Mouse (Mus musculus): ENCODE data around the gene Gm10130.
"Not testable (repeated sequence)": the region's sequence is repeated elsewhere in the genome, so short reads cannot be mapped to it uniquely, and the experiment has no call there.

The Gm10130 gene

DNA sequence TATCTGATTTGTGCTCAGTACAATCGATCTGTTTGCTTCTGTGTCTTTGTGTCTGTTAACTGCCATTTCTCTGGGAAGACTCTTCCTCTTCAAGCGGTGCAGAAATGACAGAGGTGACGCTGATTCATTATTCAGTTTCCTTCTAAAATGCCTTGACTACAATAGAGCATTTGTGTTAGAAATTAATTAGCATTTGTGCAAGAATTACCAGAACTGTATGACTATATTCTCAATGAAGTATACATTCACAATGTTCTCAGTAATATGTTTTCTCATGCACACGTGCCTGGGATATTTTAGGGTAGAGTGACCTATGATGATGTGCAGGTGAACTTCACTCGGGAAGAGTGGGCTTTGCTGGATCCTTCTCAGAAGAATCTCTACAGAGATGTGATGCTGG lies at the start of gene Gm10130:
Gm10130 (plus strand) TSS at position 301 of the 400 bp plus-strand sequence.
- DNase-seq = no peak

DNA sequence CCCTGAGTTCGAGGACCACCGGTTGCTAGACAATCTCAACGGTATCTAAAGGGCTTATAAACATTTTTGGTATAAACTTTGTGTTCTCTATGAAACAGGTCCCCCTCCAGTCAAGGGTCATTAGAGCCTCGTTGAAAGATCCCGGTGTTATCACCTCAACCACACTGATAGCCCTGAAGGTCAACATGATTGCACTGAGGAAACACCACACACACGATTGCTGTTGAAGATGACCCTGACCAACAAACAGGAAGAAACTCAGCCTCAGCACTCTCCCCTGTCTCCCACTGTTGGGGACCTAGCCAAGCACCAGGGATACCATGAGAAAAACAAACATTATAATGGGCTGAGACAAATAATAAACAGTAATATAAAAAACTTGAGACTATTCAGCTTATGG lies 29.8 kb upstream of the Gm10130 start:
- no peak for DNase-seq

DNA sequence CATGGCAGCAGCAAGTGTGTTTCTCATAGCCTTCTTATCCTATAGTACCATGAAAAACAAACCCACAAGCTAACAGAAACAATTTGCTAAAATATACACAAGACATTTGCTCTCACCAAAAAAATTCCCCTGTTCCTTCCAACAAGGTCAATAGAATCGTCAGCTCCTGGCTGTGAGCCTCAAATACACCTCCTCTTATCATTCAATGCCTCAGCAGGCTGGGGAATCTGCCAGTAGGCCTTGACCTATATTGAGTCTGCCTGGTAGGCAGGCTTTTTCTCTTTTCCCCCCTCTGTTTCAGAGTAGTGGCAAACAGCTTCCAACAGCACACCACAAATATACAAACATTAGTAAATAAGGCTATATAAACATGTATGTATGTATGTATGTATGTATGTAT lies 24.4 kb upstream of the Gm10130 start:
- no peak for DNase-seq

DNA sequence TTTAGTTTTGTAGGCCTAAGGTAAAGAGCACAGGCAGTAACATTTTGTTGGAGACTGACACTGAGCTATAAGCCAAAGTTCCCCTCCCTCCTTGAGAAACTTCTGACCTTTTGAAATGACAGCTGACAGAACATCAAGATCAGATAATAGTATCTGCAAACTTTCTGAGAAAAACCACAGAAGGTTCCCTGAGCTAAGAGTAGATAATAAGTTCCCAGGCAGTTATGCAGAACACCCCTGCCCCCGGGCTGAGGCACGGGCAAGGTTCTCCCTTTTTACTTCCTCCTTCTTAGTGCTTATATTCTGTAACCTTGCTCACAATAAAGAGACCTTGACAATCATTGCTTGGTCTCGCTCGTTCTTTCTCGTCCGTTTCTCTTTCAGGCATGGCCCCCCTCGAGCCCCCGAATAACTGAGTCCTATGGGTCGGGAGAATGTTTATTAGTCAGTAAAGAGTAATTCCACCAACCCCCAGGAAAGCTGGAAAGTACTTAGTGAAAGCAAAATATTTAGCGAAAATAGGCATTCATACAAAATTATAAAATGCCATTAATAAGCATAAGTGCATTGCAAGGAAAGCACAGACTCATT lies 16.2 kb upstream of the Gm10130 start:
- peak; percentile 26 for DNase-seq

DNA sequence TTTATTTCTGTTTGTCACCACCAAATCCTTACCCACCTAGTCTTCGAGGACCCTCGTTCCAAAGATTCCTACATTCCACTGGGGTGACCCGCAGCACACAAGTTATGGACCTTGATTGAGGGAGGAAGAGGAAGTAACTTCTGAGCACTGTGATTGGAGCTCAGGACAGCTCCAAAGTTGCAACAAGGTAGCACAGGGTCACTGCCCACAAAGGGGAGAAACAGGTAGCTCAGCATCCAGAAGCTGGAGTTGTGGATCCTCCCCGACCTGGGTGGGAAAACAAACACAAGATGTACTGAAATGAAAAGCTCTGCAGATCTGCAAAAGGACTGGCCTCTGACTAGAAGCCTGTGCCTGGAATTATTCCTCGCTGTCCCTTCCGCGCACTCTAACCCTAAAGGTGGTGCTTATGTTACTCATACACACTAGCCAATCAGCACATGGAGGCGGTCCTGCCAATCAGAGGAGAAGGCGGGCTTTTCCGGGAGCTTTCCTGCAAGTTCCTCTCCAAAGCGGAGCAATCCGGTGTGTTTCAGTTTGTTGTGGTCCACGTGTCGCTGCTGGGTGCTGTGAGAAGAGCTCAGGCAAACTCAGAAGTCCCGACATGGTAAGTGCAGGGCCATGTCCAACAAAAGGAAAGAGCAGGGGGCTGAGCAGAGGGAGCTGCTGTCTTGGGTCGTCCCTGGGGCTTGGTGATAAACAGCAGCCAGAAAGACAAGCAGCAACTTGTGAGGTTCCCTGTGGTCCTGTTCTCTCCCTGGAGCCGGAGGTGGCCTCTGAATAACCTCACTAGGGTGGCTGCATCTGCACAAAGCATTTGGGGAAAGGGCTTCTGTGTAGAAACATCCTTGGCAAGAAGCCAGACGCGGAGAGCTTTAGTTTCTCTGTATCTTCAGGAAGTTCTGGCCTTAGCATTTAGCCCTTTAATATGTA lies 12.3 kb upstream of the Gm10130 start:
- DNase-seq = peak; percentile 86

DNA sequence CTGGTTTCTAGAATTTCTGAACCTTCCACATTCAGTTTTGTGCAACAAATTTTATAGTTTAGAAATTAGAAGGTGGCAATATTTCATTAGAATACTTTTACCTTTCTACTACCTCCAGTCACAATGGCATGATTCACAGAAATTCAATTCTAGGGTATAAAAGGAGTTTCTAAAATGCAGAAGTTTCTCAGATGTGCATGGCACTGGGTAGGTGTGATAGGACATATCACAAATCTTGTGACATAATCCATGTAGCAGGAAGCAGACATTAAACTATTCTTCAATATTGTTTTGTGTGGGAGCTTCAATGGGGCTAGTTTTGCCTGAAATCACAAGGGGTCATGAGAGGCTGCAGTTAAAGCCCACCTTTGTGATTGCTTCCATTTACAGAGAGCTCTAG lies 7.4 kb upstream of the Gm10130 start:
- no peak for DNase-seq

DNA sequence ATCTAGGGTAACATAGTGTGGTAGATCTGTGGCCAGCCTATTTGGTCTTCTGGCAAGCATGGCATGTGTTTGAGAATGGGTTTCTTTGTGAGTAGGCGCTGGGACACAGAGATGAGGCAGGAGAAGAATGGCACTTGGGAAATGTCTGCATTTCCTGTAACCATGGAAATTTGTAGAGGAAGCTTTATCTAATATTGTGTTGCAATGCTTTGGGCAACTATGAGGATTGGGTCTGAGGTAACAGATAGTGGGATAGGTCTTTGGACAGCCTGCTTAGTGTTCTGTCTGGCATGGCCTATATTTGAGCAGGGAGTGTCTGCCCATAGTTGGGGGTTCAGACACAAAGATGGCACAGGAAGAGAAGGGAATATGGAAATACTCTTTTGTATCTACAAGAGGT lies 4.5 kb upstream of the Gm10130 start:
- no peak for DNase-seq

DNA sequence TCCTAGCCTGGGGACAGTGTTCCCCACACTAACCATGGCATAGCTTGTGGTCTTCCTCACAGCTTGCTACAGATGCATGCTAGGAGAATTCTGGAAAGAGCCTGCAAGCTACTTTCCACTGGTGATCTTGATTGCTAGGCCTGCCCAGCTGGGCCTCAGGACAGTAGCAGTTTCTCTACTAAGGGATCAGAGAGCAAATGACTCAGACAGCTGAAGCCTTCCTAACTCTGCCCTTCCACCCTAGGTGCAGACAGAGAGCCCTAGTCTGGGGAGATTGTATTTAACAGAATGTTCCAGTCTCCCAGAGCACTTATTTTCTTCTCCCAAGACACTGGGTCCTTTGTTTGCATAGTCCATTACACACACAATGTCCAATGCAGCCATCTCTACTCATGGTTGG lies 33.6 kb downstream of the Gm10130 start:
- not testable (repeated sequence) for DNase-seq

DNA sequence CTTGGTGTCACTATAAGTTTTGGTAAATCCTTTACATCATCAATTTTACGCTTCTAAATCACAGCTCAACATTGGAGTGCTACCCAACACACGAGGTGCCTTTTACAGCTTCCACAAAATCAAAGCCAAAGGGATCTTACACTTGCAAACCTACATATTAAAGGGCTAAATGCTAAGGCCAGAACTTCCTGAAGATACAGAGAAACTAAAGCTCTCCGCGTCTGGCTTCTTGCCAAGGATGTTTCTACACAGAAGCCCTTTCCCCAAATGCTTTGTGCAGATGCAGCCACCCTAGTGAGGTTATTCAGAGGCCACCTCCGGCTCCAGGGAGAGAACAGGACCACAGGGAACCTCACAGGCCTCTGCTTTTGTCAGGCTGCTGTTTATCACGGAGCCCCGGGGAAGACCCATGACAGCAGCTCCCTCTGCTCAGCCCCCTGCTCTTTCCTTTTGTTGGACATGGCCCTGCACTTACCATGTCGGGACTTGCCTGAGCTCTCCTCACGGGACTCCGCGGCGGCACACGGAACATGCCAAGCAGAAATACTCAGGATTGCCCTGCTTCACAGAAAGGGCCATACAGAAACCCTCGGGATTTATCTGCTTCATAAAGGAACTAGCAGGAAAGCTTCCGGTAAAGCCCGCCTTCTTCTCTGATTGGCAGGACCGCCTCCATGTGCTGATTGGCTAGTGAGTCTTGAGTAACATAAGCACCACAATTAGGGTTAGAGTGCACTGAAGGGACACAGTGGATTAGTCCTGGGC lies 38.8 kb downstream of the Gm10130 start, which contains the start of gene 3300002I08Rik:
3300002I08Rik (minus strand) TSS at position 653 of the 765 bp plus-strand sequence.
- peak; percentile 81 for DNase-seq

DNA sequence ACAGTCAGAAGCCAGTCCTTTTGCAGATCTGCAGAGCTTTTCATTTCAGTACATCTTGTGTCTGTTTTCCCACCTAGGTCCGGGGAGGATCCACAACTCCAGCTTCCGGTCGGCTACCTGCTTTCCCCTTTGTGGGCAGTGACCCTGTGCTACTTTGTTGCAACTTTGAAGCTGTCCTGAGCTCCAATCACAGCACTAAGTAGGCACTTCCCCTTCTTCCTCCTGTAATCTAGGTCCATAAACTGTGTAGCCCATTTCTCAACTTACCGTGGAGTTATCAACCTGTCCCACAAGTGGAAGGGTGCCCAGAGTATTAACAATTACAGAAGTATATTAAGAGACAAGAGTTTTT lies 39.4 kb downstream of the Gm10130 start:
- no peak for DNase-seq

DNA sequence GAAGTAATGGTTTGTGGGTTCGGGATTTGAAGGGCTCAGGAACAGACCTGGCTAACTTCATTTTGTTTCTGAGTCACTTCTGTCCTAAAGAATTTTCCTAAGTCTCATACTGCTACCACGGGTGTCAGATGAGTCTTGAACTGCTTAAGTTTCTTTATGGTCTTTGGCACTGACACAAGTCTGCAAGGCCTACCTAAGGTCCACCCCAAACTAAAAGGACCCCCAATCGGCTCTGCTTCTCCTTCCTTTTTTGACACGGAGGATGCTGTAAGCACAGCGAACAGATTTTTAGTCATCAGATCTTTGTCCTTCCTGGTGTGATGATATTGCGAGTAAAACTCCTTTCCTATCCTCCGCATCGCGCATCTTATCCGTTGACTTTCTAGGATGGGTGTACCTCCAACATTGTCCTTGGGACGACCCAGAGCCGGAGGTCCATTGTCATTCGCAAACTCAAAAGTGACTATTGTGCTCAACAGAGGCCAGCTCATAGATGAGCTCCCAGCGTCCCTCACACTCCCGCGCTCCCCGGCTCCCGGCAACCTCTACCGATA lies 62.1 kb downstream of the Gm10130 start:
- not testable (repeated sequence) for DNase-seq

DNA sequence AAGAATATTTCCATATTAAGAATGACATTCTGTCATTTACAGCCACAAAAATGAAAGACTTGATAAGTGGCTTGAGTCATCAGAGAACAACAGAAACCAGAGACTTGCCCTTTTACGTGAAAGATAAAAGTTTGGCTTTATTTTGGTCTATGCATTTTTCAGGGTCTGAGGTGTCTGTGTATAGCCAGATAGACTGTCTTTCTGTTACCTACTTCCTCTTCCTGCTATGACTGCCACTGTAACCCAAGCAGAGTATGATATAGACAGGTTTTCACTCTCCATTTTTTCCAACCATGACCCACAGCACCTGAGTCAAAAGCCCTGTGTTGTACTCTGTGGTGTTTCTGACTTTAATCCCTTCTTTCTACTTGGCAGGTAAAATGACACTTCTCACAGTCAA lies 66.7 kb downstream of the Gm10130 start:
- no peak for DNase-seq

DNA sequence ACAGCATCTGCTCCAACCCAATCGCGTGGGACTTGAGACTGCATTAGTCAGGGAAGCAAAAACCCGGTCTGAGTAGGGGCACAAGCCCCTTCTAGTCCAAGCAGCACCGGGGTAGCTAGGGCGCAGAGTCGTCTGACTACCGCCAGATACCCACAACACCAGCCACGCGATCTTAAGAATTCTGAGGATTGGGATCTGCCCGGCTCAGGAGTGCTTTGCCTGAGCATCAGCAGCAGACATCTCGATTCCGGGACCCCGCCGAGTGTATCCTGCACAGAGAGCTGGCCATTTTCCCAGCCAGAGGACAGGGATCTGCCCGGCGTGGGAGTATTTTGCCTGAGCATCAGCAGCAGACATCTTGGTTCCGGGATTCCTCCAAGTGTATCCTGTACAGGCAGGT lies 88.6 kb downstream of the Gm10130 start:
- DNase-seq = not testable (repeated sequence)
